Mouse (Mus musculus): ENCODE data around the gene Fyco1. TPM values are rescaled to one million over a fixed set of nuclear protein-coding genes. Genes with fewer than 3 reads are reported as not detected.
"Not testable (repeated sequence)": the region's sequence is repeated elsewhere in the genome, so short reads cannot be mapped to it uniquely, and the experiment has no call there.

Gene Fyco1
- polyA plus RNA-seq, 1 experiment from 2014 or later: 18.7 TPM

- Histone ChIP-seq H3K27me3 (replicated peaks) (no peaks in the 10 kb centered on the region), H3K9me3 (no peaks in the 10 kb centered on the region), H3K4me1 (no peaks in the 10 kb centered on the region), H3K9ac (no peak overlapping the region), H3K4me3 (no peak overlapping the region), H3K4me2 (no peak overlapping the region), H3K27ac (no peak overlapping the region), H3K36me3 (replicated peaks) (no peaks in the 10 kb centered on the region)
- WGBS: 90% methylated on average over 4 of the region's 4 CpGs
- ATAC-seq (replicated peaks): no peak
These were observed 88.8 kb downstream of the Fyco1 start for GRCm38 (mm10) chr9:123762886-123763285.

DNA sequence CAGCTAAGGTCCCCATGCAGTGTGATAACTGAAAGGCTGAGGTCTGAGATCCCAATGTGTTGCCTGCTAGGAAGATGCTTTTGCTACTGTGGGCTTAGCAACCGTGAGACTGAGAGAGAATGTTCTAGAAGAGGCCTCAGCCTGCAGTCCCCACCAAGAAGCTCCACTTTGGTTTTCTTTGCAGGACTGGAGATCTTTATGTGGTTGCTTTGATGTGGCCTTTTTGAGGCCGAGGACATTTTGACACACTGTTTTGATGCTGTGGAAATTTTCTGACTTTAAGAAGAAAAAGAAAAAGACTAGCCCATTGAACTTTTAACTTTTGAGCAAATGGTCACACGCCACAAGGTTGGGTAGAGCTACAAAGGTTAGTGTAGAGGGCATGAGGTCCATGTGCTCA, 90.9 kb downstream of the Fyco1 start:
- 86% methylated on average over 3 of the region's 3 CpGs for WGBS
- no peaks in the 10 kb centered on the region for H3K27me3 ChIP-seq (replicated peaks)
- no peak for ATAC-seq (replicated peaks)

DNA sequence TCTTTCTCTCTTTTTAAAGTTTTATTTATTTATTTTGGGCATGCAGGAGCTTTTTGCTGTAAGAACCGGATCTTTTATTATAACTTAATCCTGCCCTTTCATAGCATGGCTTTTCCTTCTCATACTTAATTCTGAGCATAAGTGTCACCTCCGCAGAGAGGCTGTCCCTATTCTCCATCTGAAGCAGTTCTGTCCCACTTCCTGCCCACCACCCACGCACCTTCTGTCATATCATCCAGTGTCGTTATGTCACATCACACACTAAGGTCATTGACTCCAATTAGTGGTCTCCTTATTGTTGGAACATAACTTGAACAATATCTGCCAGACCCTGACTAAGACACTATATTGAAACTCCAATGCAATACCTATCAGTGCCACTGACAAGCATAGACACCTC, 93.1 kb downstream of the Fyco1 start:
- Histone ChIP-seq H3K9me3 (no peaks in the 10 kb centered on the region), H3K27ac (no peak overlapping the region), H3K27me3 (replicated peaks) (no peaks in the 10 kb centered on the region), H3K9ac (no peak overlapping the region), H3K4me1 (no peaks in the 10 kb centered on the region), H3K4me2 (no peak overlapping the region), H3K36me3 (replicated peaks) (no peaks in the 10 kb centered on the region), H3K4me3 (no peak overlapping the region)
- ATAC-seq (replicated peaks): no peak
- WGBS: 74% methylated on average over 4 of the region's 4 CpGs

More for the DNA sequence above, 90.9 kb downstream of the Fyco1 start:
- Histone ChIP-seq H3K9ac (no peak overlapping the region), H3K4me3 (no peak overlapping the region), H3K4me1 (no peaks in the 10 kb centered on the region), H3K4me2 (no peak overlapping the region), H3K27ac (no peak overlapping the region), H3K9me3 (no peaks in the 10 kb centered on the region), H3K36me3 (replicated peaks) (no peaks in the 10 kb centered on the region)

DNA sequence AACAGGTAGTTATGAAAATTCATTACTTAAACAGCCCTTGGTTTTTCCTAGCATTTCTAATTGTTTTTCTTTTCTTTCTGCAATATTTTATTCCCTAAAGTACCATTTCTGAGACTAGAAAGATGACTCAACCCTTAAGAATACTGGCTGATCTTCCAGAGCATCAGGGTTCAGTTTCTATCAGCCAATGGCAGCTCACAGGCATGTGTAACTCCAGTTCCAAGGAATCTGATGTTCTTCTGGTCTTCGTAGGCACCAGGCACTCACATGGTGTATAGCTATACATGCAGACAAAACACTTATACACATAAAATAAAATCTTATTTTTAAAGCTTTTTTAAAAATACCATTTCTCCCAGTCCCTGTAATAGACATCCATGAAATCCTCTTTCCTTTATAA, 93.5 kb downstream of the Fyco1 start:
- Histone ChIP-seq H3K9me3 (no peaks in the 10 kb centered on the region), H3K27me3 (replicated peaks) (no peaks in the 10 kb centered on the region), H3K4me2 (no peak overlapping the region), H3K27ac (no peak overlapping the region), H3K4me1 (no peaks in the 10 kb centered on the region), H3K9ac (no peak overlapping the region), H3K36me3 (replicated peaks) (no peaks in the 10 kb centered on the region), H3K4me3 (no peak overlapping the region)
- WGBS: 82% methylated on average over 1 of the region's 1 CpGs
- ATAC-seq (replicated peaks): no peak

DNA sequence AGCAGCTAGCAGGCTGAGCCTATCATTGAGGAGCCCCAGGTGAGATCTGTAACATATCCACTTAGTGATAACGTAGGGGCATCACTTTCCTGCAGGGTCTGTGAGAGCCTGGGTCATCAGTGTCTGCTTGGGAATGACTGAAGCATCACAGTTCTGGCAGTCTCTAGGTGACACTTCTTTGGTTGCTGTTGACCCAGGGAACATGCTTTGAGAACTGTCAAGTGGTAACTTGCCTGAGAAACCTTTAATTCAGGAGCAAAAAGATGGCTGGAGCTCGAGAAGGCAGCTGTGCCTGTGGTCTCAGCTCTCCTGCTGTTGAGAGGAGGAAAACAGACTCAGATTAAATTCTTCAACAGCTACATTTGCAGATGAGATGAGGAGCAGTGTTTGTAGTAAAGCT, 94.4 kb downstream of the Fyco1 start:
- ATAC-seq (replicated peaks): no peak
- Histone ChIP-seq H3K4me3 (no peak overlapping the region), H3K27ac (no peak overlapping the region), H3K9me3 (no peaks in the 10 kb centered on the region), H3K36me3 (replicated peaks) (no peaks in the 10 kb centered on the region), H3K4me2 (no peak overlapping the region), H3K4me1 (no peaks in the 10 kb centered on the region), H3K9ac (no peak overlapping the region), H3K27me3 (replicated peaks) (no peaks in the 10 kb centered on the region)
- 58% methylated on average over 2 of the region's 2 CpGs for WGBS

DNA sequence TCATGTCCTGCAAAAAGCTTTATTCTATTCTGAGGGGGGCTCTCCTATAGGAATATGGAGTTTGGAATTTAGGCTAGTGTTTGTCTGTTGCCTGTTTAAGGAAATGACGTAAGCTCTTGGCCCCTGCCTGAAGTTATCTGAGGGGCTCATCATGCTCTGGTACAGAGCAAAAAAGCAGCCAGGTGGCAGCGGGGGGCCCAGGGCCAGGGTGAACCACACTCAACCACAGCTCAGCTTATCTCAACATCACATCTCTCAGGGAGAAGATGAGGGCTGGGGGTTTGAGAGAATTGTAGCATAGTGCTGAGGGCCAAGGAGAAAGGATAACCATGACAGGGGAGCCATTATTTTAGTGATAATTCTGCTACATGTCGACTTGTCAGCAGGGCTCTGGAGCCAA, 94.9 kb downstream of the Fyco1 start:
- no peak overlapping the region for H3K4me2 ChIP-seq
- no peaks in the 10 kb centered on the region for H3K9me3 ChIP-seq
- no peak overlapping the region for H3K9ac ChIP-seq
- no peaks in the 10 kb centered on the region for H3K36me3 ChIP-seq (replicated peaks)
- WGBS: 91% methylated on average over 3 of the region's 3 CpGs
- H3K4me3 ChIP-seq: no peak overlapping the region
- H3K4me1 ChIP-seq: no peaks in the 10 kb centered on the region
- no peak overlapping the region for H3K27ac ChIP-seq
- no peak for ATAC-seq (replicated peaks)
- no peaks in the 10 kb centered on the region for H3K27me3 ChIP-seq (replicated peaks)

GRCm38 (mm10) chr9:123754333-123754732, 97.4 kb downstream of the Fyco1 start:
- H3K4me1 ChIP-seq: no peaks in the 10 kb centered on the region
- no peak overlapping the region for H3K4me2 ChIP-seq

DNA sequence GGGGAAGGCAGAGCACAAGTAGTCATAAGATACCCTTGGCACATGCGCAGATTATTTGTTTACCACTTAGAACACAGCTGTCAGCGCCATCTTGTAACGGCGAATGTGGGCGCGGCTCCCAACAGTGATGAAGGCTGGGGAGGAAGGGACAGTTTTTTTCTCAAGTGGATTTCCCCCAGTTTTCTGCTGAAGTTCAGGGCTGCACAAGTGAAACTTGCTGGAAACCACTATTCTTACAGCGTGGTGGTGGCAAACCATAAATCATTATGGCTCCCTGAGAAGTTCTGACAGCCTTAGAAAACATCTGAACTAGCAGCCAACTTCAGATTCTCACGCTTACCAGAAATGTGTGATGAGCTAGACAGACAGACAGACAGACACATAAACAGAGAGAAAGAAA, 102.0 kb downstream of the Fyco1 start:
- not testable (repeated sequence) for H3K36me3 ChIP-seq (replicated peaks); H3K9ac ChIP-seq; H3K27me3 ChIP-seq (replicated peaks); ATAC-seq (replicated peaks); H3K4me1 ChIP-seq; H3K4me3 ChIP-seq; H3K4me2 ChIP-seq; H3K9me3 ChIP-seq; H3K27ac ChIP-seq
- 94% methylated on average over 8 of the region's 8 CpGs for WGBS

More at GRCm38 (mm10) chr9:123754333-123754732, 97.4 kb downstream of the Fyco1 start:
- Histone ChIP-seq H3K4me3 (no peak overlapping the region), H3K27me3 (replicated peaks) (no peaks in the 10 kb centered on the region), H3K36me3 (replicated peaks) (no peaks in the 10 kb centered on the region), H3K9ac (no peak overlapping the region), H3K9me3 (no peaks in the 10 kb centered on the region), H3K27ac (no peak overlapping the region)
- 95% methylated on average over 4 of the region's 4 CpGs for WGBS
- ATAC-seq (replicated peaks): no peak

- H3K4me2 ChIP-seq: no peak overlapping the region
- H3K27me3 ChIP-seq (replicated peaks): no peaks in the 10 kb centered on the region
- no peaks in the 10 kb centered on the region for H3K36me3 ChIP-seq (replicated peaks)
- no peak overlapping the region for H3K4me3 ChIP-seq
- H3K4me1 ChIP-seq: no peaks in the 10 kb centered on the region
- no peaks in the 10 kb centered on the region for H3K9me3 ChIP-seq
- whole genome bisulfite sequencing: 80% methylated on average over 4 of the region's 4 CpGs
- H3K27ac ChIP-seq: no peak overlapping the region
- no peak for ATAC-seq (replicated peaks)
- no peak overlapping the region for H3K9ac ChIP-seq
These were observed 110.9 kb downstream of the Fyco1 start for GRCm38 (mm10) chr9:123740799-123741198.

Other genes starting within 250 kb of the Fyco1 start
- 0.46 and 0.49 TPM in 2 replicates for gene Slc6a20b, start 219.3 kb downstream of the Fyco1 start, polyA plus RNA-seq (2015; fragmentation: Nextera tagmentation; extraction: Ambion mirVana)
- gene Ccr9, start 173.5 kb downstream of the Fyco1 start, polyA plus RNA-seq (2015; fragmentation: Nextera tagmentation; extraction: Ambion mirVana): 0.51 and 0.59 TPM in 2 replicates
- gene Slc6a20a, start 173.0 kb downstream of the Fyco1 start, polyA plus RNA-seq (2015; fragmentation: Nextera tagmentation; extraction: Ambion mirVana): 14.6 and 18.1 TPM in 2 replicates
- gene Lztfl1, start 134.2 kb downstream of the Fyco1 start, polyA plus RNA-seq (2015; fragmentation: Nextera tagmentation; extraction: Ambion mirVana): 42.8 and 45.2 TPM in 2 replicates
- 0.19 and 0.23 TPM in 2 replicates for gene Cxcr6, start 45.4 kb downstream of the Fyco1 start, polyA plus RNA-seq (2015; fragmentation: Nextera tagmentation; extraction: Ambion mirVana)
- 0.05 and 0.09 TPM in 2 replicates for gene Xcr1, start 10.1 kb upstream of the Fyco1 start, polyA plus RNA-seq (2015; fragmentation: Nextera tagmentation; extraction: Ambion mirVana)
- gene Ccr1, start 116.8 kb upstream of the Fyco1 start, polyA plus RNA-seq (2015; fragmentation: Nextera tagmentation; extraction: Ambion mirVana): 0.84 and 1.0 TPM in 2 replicates
- gene Ccr1l1, start 126.5 kb upstream of the Fyco1 start, polyA plus RNA-seq (2015; fragmentation: Nextera tagmentation; extraction: Ambion mirVana): not detected in 2 replicates
- gene Ccr3, start 170.1 kb upstream of the Fyco1 start, polyA plus RNA-seq (2015; fragmentation: Nextera tagmentation; extraction: Ambion mirVana): not detected in 2 replicates

Data from midbrain, embryonic 15.5 days (tissue).